Mouse (Mus musculus): ENCODE measurements around the gene Ikzf2.

- TF ChIP-seq CTCF (IDR thresholded peaks at IDR 0.05; ENCODE audit: low read depth, low read length) (no peak), EP300 (IDR thresholded peaks at IDR 0.05; ENCODE audit: insufficient read depth, low read depth, low read length) (no peak), POLR2A (IDR thresholded peaks at IDR 0.05; ENCODE audit: insufficient read depth, low read length) (no peak)
Measured at GRCm38 (mm10) chr1:69537619-69538018, 149.4 kb downstream of the Ikzf2 start.

Data from ES-Bruce4 (cell line).